Mouse (Mus musculus) activated CD4-positive, CD25-positive, alpha-beta regulatory T cell (primary cell): Measurements from ENCODE around the gene Mrpl58. TPM values are rescaled to one million over a fixed set of nuclear protein-coding genes. Genes with fewer than 3 reads are reported as not detected.

Experiments
- polyA plus RNA-seq, 2 experiments: library from polyadenylated mRNA; unstranded; fragments of 100-300 nt; shearing (Covaris generic); gene quantifications; one replicate each; pipeline ENCODE4 v1.2.1; 2017

The Mrpl58 gene
- 100 to 1,000 TPM; 139 to 191 TPM for polyA plus RNA-seq

DNA sequence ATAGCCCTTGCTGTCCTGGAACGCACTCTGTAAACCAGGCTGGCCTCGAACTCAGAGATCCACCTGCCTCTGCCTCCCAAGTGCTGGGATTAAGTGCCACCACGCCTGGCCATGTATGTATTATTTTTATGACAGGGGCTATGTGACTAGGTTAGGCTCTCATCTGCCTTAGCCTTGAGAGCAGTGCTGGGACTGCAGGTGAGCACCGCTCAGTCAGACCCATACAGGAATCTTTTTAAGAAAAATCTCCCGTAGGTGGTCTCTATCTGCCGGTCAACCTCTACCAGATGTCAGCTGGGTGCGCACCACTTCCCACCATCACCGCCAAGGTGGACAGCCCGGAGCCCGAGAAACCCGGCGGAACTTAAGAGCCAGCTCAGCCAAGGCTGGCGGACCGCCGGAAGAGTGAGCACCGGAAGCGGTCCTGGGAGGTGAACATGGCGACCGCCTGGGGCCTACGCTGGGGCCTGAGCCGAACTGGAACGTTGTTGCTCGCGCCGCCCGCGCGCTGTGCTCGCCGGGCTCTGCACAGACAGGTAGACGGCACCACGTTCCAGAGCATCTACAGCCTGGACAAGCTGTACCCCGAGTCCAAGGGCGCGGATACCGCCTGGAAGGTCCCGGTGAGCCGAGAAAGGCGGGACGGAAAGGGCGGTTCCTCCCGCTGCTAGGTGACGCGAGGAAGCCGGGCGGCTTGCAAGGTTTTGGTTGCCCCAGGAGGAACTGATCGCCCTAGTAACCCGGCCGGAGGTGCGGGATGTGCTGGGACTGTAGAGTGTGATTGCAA is at the start of gene Mrpl58:
TSS of gene Mrpl58 (plus strand) at position 415 of the 787 bp plus-strand sequence.

DNA sequence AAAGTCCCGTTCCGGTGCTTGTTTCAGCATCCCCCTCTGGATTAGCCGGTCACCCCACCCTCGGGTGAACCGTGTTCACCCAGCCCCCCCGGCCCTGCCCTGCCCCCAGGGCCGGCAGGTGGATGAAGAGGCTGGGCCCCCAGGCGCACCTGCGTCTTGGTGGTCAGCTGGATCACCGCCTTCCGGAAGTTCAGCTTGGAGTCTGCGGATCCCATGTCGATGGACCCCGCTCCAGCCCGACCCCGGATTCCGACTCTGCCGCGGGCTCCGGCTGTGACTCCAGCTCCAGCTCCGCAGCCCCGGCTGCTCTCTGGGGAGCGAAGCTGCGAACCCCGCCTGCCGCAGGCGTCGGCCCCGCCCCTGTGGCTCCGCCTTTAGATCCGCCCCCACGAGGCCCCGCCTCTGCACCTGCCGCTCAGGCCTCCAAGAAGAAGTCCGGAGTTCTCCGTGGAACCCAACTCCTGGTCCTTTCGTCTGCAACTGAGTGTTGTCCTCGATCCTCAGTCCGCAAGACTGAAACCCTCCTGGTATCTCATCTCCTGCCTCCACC is 36.1 kb upstream of the Mrpl58 start, which contains the start of gene Hid1:
TSS of gene Hid1 (minus strand) at position 362 of the 550 bp plus-strand sequence.

DNA sequence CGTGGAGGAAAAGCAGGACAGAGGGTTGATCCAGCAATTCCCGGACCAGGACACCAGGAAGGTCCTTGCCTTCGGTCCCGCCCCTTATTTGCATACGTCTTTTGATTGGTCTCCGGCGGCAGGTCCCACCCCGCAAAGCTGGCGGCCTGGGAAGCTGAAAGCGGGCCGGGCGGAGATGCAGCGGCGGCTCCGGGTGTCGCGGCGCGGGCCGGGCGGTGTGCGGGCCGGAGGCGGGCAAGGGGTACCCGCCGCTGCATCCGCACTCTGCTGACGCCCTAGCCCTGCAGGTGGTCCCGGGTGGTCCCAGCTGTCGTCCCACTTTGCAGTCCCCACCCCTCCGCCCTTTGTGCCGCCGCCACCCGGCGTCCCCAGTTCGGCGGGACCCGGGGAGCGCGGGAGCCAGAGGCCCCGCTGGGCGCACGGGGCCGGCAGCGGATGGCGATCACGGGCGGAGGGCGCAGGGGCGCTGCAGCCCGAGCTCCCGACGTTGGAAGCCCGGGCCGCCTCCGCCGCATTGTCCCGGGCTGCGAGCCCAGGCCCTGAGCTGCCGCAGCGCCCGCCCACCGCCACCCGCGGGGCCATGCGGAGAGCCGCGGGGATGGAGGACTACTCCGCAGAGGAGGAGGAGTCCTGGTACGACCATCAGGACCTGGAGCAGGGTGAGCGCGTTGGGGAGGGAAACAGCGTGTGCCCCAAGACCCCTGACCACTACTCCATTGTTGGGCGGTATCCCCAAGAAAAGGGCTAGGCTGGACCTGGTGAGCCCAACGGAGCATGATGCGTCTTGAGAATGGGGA is 21.6 kb upstream of the Mrpl58 start, which contains the start of gene Cdr2l:
TSS of gene Cdr2l (plus strand) at position 174 of the 797 bp plus-strand sequence.

DNA sequence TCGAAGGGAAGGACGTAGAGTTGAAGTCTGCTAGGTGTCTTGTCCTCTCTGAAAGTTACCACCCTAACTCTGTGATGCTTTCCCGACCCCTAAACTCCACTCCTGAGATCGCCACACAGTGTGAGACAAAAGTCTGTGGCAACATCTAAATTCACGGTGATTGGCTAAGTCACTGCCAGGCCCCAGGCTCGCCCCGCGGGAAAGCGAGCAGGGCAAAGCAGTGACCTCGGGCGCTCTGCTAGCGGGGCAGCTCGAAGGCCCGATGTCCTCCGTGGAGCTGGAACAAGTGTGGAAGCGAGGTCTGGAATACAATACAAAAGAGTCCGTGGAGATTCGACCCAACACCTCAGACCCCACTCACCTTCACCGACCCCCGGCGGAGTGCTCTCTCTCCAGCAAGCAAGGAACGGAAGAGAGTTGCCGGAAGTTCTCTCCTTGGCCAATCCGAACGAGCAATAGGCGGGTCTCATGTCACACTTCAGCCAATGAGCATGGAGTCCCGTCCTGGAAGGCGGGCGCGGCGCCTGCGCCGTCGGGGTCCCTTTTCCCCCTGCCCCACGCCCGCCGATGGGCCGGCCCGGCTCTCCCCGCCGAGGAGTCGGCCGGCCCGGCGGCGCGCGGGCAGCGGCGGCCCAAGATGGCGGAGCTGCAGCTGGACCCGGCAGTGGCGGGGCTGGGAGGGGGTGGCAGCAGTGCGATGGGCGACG is 16.1 kb downstream of the Mrpl58 start, which contains the start of the genes Atp5h and Kctd2:
TSS of gene Atp5h (minus strand) at position 432 of the 707 bp plus-strand sequence.
TSS of gene Kctd2 (plus strand) at position 598 of the 707 bp plus-strand sequence.

DNA sequence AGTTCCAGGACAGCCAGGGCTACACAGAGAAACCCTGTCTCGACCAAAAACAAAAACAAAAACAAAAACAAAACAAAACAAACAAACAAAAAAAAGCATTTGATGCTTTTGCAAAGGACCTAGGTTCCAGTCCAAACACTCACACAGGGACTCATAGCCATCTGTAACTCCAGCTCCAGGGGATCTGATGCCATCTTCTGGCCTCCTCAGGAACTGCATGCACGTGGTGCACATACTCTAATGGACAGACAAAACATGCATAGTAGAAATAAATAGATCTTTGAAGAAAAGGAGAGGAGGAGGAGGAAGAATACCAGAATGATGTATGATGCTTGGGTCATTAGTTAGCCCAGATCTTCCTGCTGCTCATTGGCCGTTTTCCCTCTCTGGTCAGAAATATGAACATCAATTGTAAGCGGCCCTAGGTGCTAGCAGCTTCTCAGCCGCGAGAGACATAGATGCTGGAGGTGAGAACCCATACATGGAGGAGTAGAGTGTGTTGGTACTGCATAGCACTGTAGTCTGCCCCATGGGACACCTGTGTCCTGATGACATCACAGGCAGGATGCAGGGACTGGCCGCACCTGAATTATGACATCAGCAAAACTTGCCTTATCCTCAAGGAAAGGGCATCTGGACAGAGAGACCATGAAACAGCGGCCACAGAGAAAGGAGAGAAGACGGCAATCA is 36.5 kb downstream of the Mrpl58 start, which contains the start of gene Trim80:
TSS of gene Trim80 (plus strand) at position 640 of the 690 bp plus-strand sequence.

Other genes starting within 250 kb of the Mrpl58 start
- 100 to 1,000 TPM; 316 to 490 TPM for gene Slc9a3r1, start 240.4 kb upstream of the Mrpl58 start, polyA plus RNA-seq
- 10 to 100 TPM in 1 of 2 experiments, 1 to 10 TPM in 1; 9.5 to 14.9 TPM for gene Tmem104, start 216.3 kb upstream of the Mrpl58 start, polyA plus RNA-seq
- 10 to 100 TPM in 1 of 2 experiments, 1 to 10 TPM in 1; 7.7 to 13.8 TPM for gene Nat9, start 215.9 kb upstream of the Mrpl58 start, polyA plus RNA-seq
- gene Grin2c, start 136.5 kb upstream of the Mrpl58 start, polyA plus RNA-seq = under 1 TPM in 1 of 2 experiments, not detected in 1; 0.05 TPM
- 10 to 100 TPM; 26.7 to 35.3 TPM for gene Fdxr, start 126.7 kb upstream of the Mrpl58 start, polyA plus RNA-seq
- 1 to 10 TPM in 1 of 2 experiments, under 1 TPM in 1; 0.57 to 1.1 TPM for gene Fads6, start 106.1 kb upstream of the Mrpl58 start, polyA plus RNA-seq
- not detected for gene Otop2, start 96.6 kb upstream of the Mrpl58 start, polyA plus RNA-seq
- gene Ush1g, start 81.7 kb upstream of the Mrpl58 start, polyA plus RNA-seq = not detected
- under 1 TPM in 1 of 2 experiments, not detected in 1; 0.16 TPM for gene Otop3, start 69.0 kb upstream of the Mrpl58 start, polyA plus RNA-seq
- 1 to 10 TPM; 2.2 to 9.0 TPM for gene Hid1, start 36.0 kb upstream of the Mrpl58 start, polyA plus RNA-seq
- under 1 TPM in 1 of 2 experiments, not detected in 1; 0.41 TPM for gene Cdr2l, start 21.8 kb upstream of the Mrpl58 start, polyA plus RNA-seq
- gene Atp5h, start 16.2 kb downstream of the Mrpl58 start, polyA plus RNA-seq = 100 to 1,000 TPM; 717 to 796 TPM
- gene Kctd2, start 16.4 kb downstream of the Mrpl58 start, polyA plus RNA-seq = 10 to 100 TPM; 47.7 to 82.2 TPM
- under 1 TPM in 1 of 2 experiments, not detected in 1; 0.23 TPM for gene Trim80, start 36.8 kb downstream of the Mrpl58 start, polyA plus RNA-seq
- 10 to 100 TPM in 1 of 2 experiments, 1 to 10 TPM in 1; 2.6 to 13.6 TPM for gene Slc16a5, start 58.7 kb downstream of the Mrpl58 start, polyA plus RNA-seq
- gene Armc7, start 71.9 kb downstream of the Mrpl58 start, polyA plus RNA-seq = 10 to 100 TPM; 69.6 to 70.1 TPM
- 100 to 1,000 TPM; 336 to 352 TPM for gene Nt5c, start 88.1 kb downstream of the Mrpl58 start, polyA plus RNA-seq
- 100 to 1,000 TPM; 509 to 536 TPM for gene Jpt1, start 110.6 kb downstream of the Mrpl58 start, polyA plus RNA-seq
- 100 to 1,000 TPM; 793 to 799 TPM for gene Sumo2, start 132.5 kb downstream of the Mrpl58 start, polyA plus RNA-seq
- 10 to 100 TPM; 61.1 to 71.0 TPM for gene Nup85, start 160.7 kb downstream of the Mrpl58 start, polyA plus RNA-seq
- 10 to 100 TPM; 51.8 to 66.7 TPM for gene Mrps7, start 200.2 kb downstream of the Mrpl58 start, polyA plus RNA-seq
- gene Gga3, start 200.3 kb downstream of the Mrpl58 start, polyA plus RNA-seq = 10 to 100 TPM; 29.5 to 34.3 TPM
- 100 to 1,000 TPM; 167 to 308 TPM for gene Mif4gd, start 209.2 kb downstream of the Mrpl58 start, polyA plus RNA-seq
- 100 to 1,000 TPM in 1 of 2 experiments, 10 to 100 TPM in 1; 58.7 to 111 TPM for gene Slc25a19, start 224.5 kb downstream of the Mrpl58 start, polyA plus RNA-seq